Mouse (Mus musculus) left cerebral cortex, postnatal 36 days (tissue): ENCODE data around the gene Kcnj10. TPM values are rescaled to one million over a fixed set of nuclear protein-coding genes. Genes with fewer than 3 reads are reported as not detected.

Experiments
- DNase-seq, 2 experiments: peaks; one replicate each; pipeline ENCODE4 v3.0.0; 2021 to 2022; ENCODE audit warnings: low spot score in 2 of 2, mixed read lengths in 1 of 2
- intact Hi-C: fragments of 180-260 bp; cut with DNase I; formaldehyde crosslinking; loops from one replicate; pipeline ENCODE4 v1.15.1; 2025
- total RNA-seq, 2 experiments: library from RNA; stranded (reverse); gene quantifications; 2 replicates each; pipeline ENCODE4 v1.2.3; 2021

Kcnj10 gene
- total RNA-seq, 2 experiments from 2014 or later, result 86.8 to 97.1 TPM

- peak in 1 of 2 experiments; percentile 65 for DNase-seq
- intact Hi-C loops, result loop anchor here (2.0 to 10.0 kb wide), 4 partner anchors 109 to 287 kb away; partner anchors contain the start of genes Pex19 and Vangl2
Observed at GRCm38 (mm10) chr1:172311248-172311906, 29.6 kb upstream of the Kcnj10 start.

DNA sequence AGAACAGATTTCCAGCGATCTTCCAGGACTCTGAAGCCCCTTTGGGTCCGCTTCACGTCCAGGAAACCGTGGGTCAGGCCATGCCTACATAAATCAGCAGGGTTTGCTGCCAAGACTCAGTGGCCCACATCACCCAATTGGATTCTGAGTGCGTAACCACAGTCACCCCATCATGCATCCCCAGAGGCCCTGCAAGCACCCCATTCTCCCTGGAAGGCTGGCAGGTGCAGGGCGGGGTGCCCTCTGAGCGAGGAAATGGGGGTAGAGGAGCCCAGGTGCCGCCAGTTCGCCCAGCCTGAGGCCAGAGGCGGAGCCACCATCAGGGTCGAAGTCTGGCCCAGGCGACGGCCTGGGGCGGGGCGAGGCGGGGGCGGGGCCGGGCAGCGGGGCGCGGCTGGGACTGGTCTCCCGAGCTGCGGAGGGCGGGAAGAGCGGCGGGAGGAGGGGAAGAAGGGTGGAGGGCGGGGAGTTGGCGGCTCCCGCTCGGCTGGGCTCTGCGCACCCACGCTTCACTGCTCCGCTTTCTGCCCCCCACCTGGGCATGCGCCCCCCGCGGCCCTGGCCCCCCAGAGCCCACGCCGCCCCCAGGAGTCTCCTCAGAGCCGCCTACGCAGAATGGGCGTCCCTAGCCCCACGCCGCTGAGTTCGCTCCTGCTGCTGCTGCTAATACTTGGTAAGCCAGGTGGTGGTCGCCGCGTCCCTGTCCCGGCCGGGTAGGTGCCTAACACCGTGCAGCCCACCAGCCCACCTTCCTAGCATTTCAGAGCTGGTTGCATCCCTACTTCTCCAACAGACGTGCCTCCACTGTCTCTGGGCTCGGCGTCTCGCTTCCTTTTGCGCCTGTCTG, 28.9 kb upstream of the Kcnj10 start:
- intact Hi-C loops, result loop anchor here (2.0 to 10.0 kb wide), 4 partner anchors 109 to 287 kb away; partner anchors contain the start of genes Pex19 and Vangl2
- peak; percentile 77 to 84 for DNase-seq

GRCm38 (mm10) chr1:172312768-172313561, 28.0 kb upstream of the Kcnj10 start:
- peak; percentile 72 to 74 for DNase-seq
- intact Hi-C loops, result loop anchor here (5.0 to 10.0 kb wide), 2 partner anchors 186 to 288 kb away; partner anchors contain the start of genes Pex19 and Vangl2

DNA sequence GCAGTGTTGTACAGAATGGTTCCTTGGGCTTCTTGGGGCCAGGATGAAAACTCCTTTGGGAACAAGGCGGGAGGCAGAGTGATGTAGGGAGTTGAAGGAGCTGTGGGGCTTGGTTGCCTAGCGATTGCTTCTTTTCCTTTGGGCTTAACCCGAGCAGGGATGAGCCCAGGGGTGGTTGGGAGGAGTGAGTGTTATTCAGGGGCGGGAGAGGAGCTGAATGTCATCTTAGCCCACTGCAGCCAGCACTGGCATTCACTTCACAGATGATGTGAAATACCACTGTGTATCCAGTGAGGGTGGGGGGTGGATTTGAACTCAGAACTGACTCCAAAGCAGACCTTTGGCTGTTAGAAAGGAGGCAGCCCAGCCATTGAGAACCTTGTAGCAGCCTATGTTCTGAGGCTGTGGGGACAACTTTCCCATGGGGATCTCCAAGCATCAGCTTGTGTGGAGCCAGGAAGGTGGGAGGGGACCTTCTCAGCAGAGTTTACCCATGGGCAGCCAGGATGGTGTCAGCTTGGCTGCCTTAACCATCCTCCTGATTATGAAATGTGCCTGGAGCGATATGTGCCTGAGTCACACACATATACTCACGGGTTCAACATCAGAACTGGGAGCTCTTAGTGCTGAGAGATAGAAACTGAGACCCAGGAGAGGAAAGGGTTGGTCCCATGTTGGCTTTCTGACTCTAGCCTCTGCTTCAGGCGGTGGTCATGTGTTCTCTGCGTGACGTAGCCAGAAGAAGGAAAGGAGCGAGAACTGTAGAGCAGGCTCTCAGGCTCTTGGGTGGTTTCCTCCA, 27.2 kb upstream of the Kcnj10 start:
- intact Hi-C loops, result loop anchor here (5.0 to 10.0 kb wide), 2 partner anchors 187 to 289 kb away; partner anchors contain the start of genes Pex19 and Vangl2

GRCm38 (mm10) chr1:172314911-172315310, 26.1 kb upstream of the Kcnj10 start:
- intact Hi-C loops, result loop anchor here (5.0 to 10.0 kb wide), 2 partner anchors 188 to 290 kb away; partner anchors contain the start of genes Pex19 and Vangl2
- DNase-seq, result peak; percentile 35 to 40

More for the DNA sequence above, 27.2 kb upstream of the Kcnj10 start:
- peak; percentile 57 to 59 for DNase-seq

GRCm38 (mm10) chr1:172317431-172317830, 23.6 kb upstream of the Kcnj10 start:
- intact Hi-C loops, result loop anchor here (10.0 kb wide), 1 partner anchor 293 kb away; the partner anchor contains the start of gene Vangl2
- DNase-seq, result no peak

- DNase-seq, result peak in 1 of 2 experiments; percentile 32
- intact Hi-C loops, result loop anchor here (10.0 kb wide), 1 partner anchor 293 kb away; the partner anchor contains the start of gene Vangl2
Observed at GRCm38 (mm10) chr1:172317946-172318345, 23.1 kb upstream of the Kcnj10 start.

DNA sequence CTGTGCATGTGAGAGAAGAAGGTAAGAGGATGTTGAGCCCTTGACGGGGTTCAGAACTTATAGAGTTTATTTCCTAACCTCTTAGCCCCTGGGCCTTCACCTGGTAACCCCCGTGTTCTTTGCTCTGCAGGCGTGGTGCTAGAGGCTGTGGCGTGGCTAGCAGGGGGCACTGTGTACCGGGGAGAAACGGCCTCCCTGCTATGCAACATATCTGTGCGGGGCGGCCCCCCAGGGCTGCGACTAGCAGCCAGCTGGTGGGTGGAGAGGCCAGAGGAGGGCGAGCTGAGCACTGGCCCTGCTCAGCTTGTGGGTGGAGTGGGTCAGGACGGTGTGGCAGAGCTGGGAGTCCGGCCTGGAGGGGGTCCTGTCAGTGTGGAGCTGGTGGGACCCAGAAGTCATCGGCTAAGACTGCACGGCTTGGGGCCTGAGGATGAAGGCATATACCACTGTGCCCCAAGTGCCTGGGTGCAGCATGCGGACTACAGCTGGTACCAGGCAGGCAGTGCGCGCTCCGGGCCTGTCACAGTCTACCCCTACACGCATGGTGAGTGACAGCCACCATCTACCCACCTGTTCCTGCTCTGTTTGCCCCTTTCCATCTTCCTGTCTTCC, 22.5 kb upstream of the Kcnj10 start:
- intact Hi-C loops, result loop anchor here (10.0 kb wide), 1 partner anchor 294 kb away; the partner anchor contains the start of gene Vangl2
- peak in 1 of 2 experiments; percentile 60 for DNase-seq

GRCm38 (mm10) chr1:172319346-172319745, 21.7 kb upstream of the Kcnj10 start:
- intact Hi-C loops, result loop anchor here (10.0 kb wide), 1 partner anchor 295 kb away; the partner anchor contains the start of gene Vangl2
- DNase-seq, result peak in 1 of 2 experiments; percentile 56

DNA sequence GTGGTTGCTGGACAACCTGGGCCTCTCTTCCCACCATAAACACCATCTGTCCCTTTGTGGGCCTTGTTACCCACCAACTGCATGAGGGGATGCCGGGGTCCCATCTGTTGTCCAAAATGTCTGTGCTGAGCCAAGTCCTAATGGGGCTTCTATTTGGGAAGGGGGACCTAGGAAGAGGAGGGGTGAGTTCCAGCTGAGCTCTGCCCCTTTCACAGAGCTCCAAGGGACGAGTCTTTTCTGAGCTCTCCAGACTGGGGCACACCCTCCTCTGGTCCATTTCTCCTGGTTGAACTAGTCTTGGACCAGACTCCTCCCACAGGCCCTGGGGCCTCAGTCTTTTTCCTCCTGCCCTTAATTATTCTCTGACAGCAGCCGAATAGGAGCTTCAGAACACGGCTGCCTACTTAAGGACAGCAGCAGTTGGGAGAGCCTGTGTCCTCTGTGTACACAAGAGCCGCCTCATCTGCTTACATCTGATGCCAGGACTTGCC, 21.0 kb upstream of the Kcnj10 start:
- intact Hi-C loops, result loop anchor here (10.0 kb wide), 1 partner anchor 295 kb away; the partner anchor contains the start of gene Vangl2
- DNase-seq, result peak; percentile 59 to 72

DNA sequence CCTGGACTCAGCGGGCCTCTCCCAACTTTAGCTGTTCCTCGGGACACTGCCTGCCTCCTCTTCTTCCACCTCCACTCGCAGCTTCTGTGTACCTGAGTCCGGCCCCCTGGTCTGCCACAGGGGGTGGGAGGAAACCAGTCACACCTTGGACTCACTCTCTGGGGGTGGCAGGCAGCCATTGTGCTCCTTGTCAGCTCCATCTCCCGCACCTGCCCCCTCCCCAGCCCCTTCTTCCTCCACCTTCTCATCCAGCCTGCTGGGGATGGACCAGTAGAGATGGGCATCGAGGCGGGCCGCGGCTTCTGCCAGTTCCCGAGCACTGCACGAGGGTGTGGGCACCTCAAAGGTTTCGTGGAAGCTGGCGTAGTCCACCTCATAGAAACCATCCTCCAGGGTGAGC, 18.3 kb upstream of the Kcnj10 start:
- intact Hi-C loops, result no loop called here
- peak; percentile 47 to 55 for DNase-seq

GRCm38 (mm10) chr1:172323298-172323697, 17.7 kb upstream of the Kcnj10 start:
- no peak for DNase-seq
- intact Hi-C loops, result no loop called here

DNA sequence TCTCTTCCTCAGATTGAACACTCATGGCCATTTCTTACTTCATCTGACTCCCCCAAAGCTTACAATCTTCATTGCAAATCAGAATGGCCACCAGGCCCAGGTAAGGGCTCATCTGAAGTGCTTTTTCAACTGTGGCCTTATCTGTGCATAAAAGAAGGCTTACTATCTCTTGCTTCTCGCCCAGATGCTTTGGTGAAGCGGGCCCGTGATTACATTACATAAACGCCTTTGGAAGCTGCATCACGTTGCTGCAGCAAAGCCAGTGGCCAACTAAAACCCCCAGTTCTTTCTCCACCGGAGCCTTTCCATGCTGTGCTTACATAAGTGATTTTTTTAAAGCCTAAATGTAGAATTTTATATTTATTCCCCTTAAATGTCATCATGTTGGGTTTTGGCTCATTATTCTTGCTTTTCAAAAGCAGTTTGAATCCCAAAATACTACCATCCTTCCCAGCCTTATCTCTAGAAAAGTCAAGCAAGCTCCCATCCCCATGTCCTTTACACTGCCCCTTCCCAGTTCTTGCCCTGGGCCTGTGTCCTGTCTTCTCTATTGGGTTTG, 17.1 kb upstream of the Kcnj10 start:
- intact Hi-C loops, result no loop called here
- peak; percentile 78 to 81 for DNase-seq

GRCm38 (mm10) chr1:172324725-172325124, 16.3 kb upstream of the Kcnj10 start:
- intact Hi-C loops, result loop anchor here (5.0 kb wide), 1 partner anchor 38 kb away; no protein-coding TSS in a partner anchor

GRCm38 (mm10) chr1:172325680-172326535, 15.1 kb upstream of the Kcnj10 start:
- intact Hi-C loops, result loop anchor here (5.0 kb wide), 1 partner anchor 36 kb away; no protein-coding TSS in a partner anchor
- peak; percentile 30 to 68 for DNase-seq

More at GRCm38 (mm10) chr1:172324725-172325124, 16.3 kb upstream of the Kcnj10 start:
- peak; percentile 76 to 83 for DNase-seq

DNA sequence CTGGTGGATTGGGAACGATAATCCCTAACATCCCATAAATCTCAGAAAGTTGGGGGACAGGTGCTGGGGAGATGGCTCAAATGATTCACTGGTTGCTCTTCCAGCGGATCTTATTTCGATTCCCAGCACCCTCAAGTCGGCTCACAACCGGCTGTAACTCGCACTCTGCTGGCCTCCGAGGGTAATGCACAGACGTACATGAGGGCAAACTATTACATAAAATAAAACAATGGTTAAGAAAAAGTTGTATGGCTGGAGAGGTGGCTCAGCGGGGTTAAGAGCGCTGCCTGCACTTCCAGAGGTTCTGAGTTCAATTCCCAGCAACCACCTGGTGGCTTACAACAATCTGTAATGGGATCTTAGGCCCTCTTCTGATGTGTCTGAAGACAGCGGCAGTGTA, 14.3 kb upstream of the Kcnj10 start:
- no peak for DNase-seq
- intact Hi-C loops, result loop anchor here (5.0 kb wide), 1 partner anchor 36 kb away; no protein-coding TSS in a partner anchor
